Mouse (Mus musculus): ENCODE measurements around the gene Ccdc85b.

DNA sequence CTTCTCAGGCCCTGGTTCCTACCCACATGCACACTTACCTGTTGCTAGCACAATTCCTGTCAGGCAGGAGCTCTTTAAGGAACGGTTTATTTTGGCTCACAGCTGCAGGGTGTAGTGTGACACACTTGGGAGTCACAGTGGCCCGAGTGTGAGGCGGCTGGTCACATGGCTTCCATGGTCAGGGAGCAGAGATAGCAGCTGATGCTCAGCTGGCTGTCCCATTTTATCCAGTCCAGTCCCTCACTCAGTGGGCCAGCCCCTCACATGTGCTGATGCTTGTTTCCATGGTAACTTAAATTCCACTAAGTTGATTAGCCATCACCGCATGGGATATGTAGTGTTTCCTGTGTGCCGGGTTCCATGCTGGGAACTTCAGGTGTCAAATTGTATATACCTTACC is 45.7 kb downstream of the Ccdc85b start:
- no peak for TF ChIP-seq GATA1 (IDR thresholded peaks at IDR 0.05; ENCODE audit: low read depth, low read length)
- no peak for TF ChIP-seq TCF12 (IDR thresholded peaks at IDR 0.05; ENCODE audit: low read depth, low read length)
- TF ChIP-seq CTCF (IDR thresholded peaks at IDR 0.05 in 2 of 3, conservative IDR thresholded peaks at IDR 0.05 in 1 of 3; ENCODE audit: control insufficient read depth in 1 of 3, insufficient read depth in 1 of 3, low read depth in 2 of 3, low read length in 3 of 3, poor library complexity in 1 of 3, severe bottlenecking in 1 of 3), result no peak
- no peak for TF ChIP-seq USF2 (IDR thresholded peaks at IDR 0.05; ENCODE audit: borderline replicate concordance in 1 of 2, insufficient read depth in 1 of 2, low read depth in 1 of 2, low read length in 2 of 2)
- TF ChIP-seq POLR2A (IDR thresholded peaks at IDR 0.05; ENCODE audit: control insufficient read depth in 1 of 2, insufficient read depth in 1 of 2, low read depth in 1 of 2, low read length in 2 of 2, poor library complexity in 1 of 2), result no peak
- TF ChIP-seq NELFE (IDR thresholded peaks at IDR 0.05; ENCODE audit: low read depth, low read length), result no peak
- TF ChIP-seq BHLHE40 (IDR thresholded peaks at IDR 0.05; ENCODE audit: borderline replicate concordance, low read depth, low read length), result no peak
- TF ChIP-seq MAFK (IDR thresholded peaks at IDR 0.05; ENCODE audit: borderline replicate concordance, low read depth, low read length), result no peak
- no peak for TF ChIP-seq MAX (IDR thresholded peaks at IDR 0.05; ENCODE audit: low read length)
- TF ChIP-seq E2F4 (IDR thresholded peaks at IDR 0.05; ENCODE audit: borderline replicate concordance, low read depth, low read length), result no peak

Measured in MEL (cell line).